Mouse (Mus musculus) granulocyte monocyte progenitor cell, adult 5-6 weeks (primary cell): Measurements from ENCODE around the gene Lemd2. TPM values are rescaled to one million over a fixed set of nuclear protein-coding genes. Genes with fewer than 3 reads are reported as not detected.

Experiments
- ATAC-seq: replicated peaks from 2 replicates; pipeline ENCODE4 v1.8.0; 2016; ENCODE audit warnings: mild to moderate bottlenecking, moderate TSS enrichment, inconsistent platforms; ENCODE audit not compliant: poor library complexity, severe bottlenecking
- total RNA-seq, 2 experiments: library from RNA; stranded (forward) in 1 of 2; stranded (reverse) in 1 of 2; fragments of 200-712, 200-1000 nt in 1 of 2; fragments of >200 nt in 1 of 2; fragmentation: Nextera tagmentation in 1 of 2; gene quantifications; 2 replicates each; pipeline ENCODE4 v1.2.3; 2014 to 2017

The Lemd2 gene
- total RNA-seq, 2 experiments from 2014 or later: 29.7 to 36.9 TPM

- no peak for ATAC-seq
Measured at GRCm38 (mm10) chr17:27191189-27191588, 13.1 kb downstream of the Lemd2 start.

- peak; percentile 75 for ATAC-seq
Measured at GRCm38 (mm10) chr17:27189640-27190216, 14.5 kb downstream of the Lemd2 start.

- no peak for ATAC-seq
Measured at GRCm38 (mm10) chr17:27188883-27189282, 15.4 kb downstream of the Lemd2 start.

- ATAC-seq: no peak
Measured at GRCm38 (mm10) chr17:27187059-27187458, 17.2 kb downstream of the Lemd2 start.

- no peak for ATAC-seq
Measured at GRCm38 (mm10) chr17:27186068-27186467, 18.2 kb downstream of the Lemd2 start.

GRCm38 (mm10) chr17:27183667-27184292, 20.5 kb downstream of the Lemd2 start:
- no peak for ATAC-seq

- no peak for ATAC-seq
Measured at GRCm38 (mm10) chr17:27182401-27182800, 21.9 kb downstream of the Lemd2 start.

GRCm38 (mm10) chr17:27181666-27182065, 22.6 kb downstream of the Lemd2 start:
- no peak for ATAC-seq

GRCm38 (mm10) chr17:27179681-27180280, 24.5 kb downstream of the Lemd2 start:
- ATAC-seq: peak; percentile 44

- no peak for ATAC-seq
Measured at GRCm38 (mm10) chr17:27178427-27179177, 25.7 kb downstream of the Lemd2 start.

- no peak for ATAC-seq
Measured at GRCm38 (mm10) chr17:27178019-27178418, 26.2 kb downstream of the Lemd2 start.

GRCm38 (mm10) chr17:27176754-27177153, 27.5 kb downstream of the Lemd2 start:
- no peak for ATAC-seq

GRCm38 (mm10) chr17:27176287-27176686, 28.0 kb downstream of the Lemd2 start:
- ATAC-seq: no peak

GRCm38 (mm10) chr17:27175196-27175874, 28.9 kb downstream of the Lemd2 start:
- no peak for ATAC-seq

- ATAC-seq: peak; percentile 78
Measured at GRCm38 (mm10) chr17:27173715-27174114, 30.6 kb downstream of the Lemd2 start.

GRCm38 (mm10) chr17:27172459-27172858, 31.8 kb downstream of the Lemd2 start:
- ATAC-seq: no peak

- ATAC-seq: no peak
Measured at GRCm38 (mm10) chr17:27171121-27171520, 33.1 kb downstream of the Lemd2 start.

- ATAC-seq: peak; percentile 54
Measured at GRCm38 (mm10) chr17:27169952-27170695, 34.1 kb downstream of the Lemd2 start.

GRCm38 (mm10) chr17:27168569-27168968, 35.7 kb downstream of the Lemd2 start:
- no peak for ATAC-seq

- no peak for ATAC-seq
Measured at GRCm38 (mm10) chr17:27167545-27167944, 36.7 kb downstream of the Lemd2 start, which contains the start of gene Ip6k3. Ip6k3 (minus strand) TSS chr17:27167795.
